Mouse (Mus musculus) adrenal gland, postnatal 25 days (tissue): Measurements from ENCODE around the gene Gm40193. TPM values are rescaled to one million over a fixed set of nuclear protein-coding genes. Genes with fewer than 3 reads are reported as not detected.

ENCODE experiments used
- DNase-seq: peaks from one replicate; pipeline ENCODE4 v3.0.0; 2021; ENCODE audit warnings: mixed read lengths
- total RNA-seq: library from RNA; stranded (reverse); gene quantifications from 2 replicates; pipeline ENCODE4 v1.2.3, GENCODE M21; 2021

The Gm40193 gene
- total RNA-seq, 1 experiment from 2014 or later, result not detected

DNA sequence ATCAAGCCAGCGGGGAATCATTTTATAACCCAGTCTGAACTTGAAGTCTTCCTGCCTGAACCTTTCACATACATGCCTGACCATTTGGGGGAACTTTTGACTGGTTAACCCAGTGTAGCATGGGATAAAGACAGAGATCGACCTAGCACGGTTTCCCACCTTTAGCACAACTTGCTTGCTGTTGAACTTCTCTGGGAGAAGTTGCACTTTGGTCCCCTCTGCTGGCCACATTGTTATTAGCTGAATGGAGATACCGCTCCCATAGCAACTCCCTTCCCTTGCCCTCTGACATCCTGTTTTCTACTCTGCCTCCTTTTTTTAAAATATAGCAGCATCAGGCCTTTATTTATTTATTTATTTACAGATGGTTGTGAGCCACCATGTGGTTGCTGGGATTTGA is 26.4 kb downstream of the Gm40193 start:
- peak; percentile 67 for DNase-seq

GRCm38 (mm10) chr11:70504970-70505369 is 27.8 kb downstream of the Gm40193 start, which contains the start of gene Tm4sf5:
TSS of gene Tm4sf5 (plus strand) at chr11:70505244.
- DNase-seq, result no peak

GRCm38 (mm10) chr11:70502018-70502417 is 30.7 kb downstream of the Gm40193 start:
- no peak for DNase-seq

- DNase-seq, result no peak
Measured at GRCm38 (mm10) chr11:70500476-70500812, 32.3 kb downstream of the Gm40193 start.

DNA sequence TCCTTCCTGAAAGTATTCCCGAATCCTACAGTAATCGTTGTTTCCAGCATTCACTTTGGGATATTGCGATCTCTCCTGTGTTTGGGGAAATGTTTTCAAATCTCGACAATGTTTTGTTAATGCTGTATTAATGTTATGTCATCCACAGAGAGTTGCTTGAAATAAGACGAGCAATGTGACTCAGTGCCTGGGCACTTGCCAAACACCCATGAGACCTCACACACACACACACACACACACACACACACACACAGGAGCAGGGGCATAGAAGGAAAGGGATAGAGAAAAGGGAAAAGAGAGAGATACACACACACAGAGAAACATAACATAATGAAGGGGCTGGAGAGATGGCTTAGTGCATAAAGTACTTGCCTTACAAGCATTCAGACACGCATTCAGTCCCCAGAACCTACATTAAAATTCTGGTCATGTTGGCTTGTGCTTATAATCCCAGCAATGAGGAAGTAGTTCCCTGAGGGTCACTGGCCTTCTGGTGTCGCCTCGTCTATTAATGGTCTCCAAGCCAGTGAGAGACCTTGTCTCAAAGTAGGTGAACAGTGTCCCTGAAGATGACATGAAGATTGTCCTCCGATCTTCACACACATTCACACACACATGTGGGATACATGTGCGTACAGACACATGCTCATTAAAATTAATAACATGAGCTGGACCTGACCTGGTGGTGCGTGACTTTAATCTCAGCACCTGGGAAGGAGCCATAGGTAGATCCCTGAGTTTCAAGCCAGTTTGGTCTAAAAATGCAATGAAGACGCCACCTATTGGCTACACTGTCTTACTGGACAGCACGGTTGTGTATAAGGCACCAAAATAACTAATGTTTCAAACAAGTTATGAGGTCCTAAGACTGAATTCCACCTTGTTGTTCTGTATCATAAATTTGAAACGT is 32.9 kb downstream of the Gm40193 start:
- peak; percentile 77 for DNase-seq

- no peak for DNase-seq
Measured at GRCm38 (mm10) chr11:70489684-70490083, 43.1 kb downstream of the Gm40193 start.

DNA sequence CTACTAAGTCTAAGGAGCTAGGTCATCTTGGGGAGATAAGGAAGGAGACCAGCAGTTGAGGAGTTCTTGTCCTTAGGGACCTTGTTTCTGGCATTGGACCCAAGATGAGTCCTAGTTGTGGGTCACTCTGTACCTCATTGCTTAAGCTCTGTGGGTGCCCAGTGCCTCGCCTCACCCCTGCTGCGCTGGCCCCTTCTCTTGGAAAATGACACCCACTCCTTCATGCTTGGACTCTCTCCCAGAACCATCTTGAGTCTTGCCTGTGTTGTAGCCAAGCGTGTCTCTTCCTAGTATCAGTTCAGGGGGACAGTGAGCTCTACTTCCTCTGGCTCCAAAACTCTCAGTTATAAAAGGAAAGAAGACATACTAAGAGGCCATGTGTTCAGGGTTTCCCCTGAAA is 43.6 kb downstream of the Gm40193 start:
- no peak for DNase-seq

DNA sequence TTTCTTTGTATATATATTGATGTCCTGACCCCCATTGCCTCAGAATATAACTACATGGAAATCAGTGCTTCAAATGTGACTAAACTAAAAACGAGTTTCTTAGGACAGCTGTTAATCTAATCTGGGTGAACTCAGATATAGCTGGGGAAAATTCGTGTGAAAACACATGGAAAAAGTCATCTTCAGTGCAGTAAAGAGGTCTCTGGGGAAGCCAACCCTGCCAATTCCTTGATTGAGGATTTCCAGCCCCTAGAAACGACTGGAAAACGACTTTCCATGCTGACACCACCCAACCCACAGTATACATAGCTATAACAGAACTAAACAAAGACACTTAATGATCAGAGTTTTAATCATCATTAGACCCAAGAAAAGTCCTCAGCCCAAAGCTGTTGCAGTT is 44.9 kb downstream of the Gm40193 start:
- no peak for DNase-seq

GRCm38 (mm10) chr11:70485498-70485897 is 47.2 kb downstream of the Gm40193 start:
- DNase-seq, result no peak

Other genes starting within 250 kb of the Gm40193 start
- gene Alox12e, start 210.3 kb downstream of the Gm40193 start, total RNA-seq, result not detected in 2 replicates
- gene Alox15, start 180.9 kb downstream of the Gm40193 start, total RNA-seq, result 2.1 and 2.7 TPM in 2 replicates
- 23.3 and 26.7 TPM in 2 replicates for gene Pelp1, start 122.9 kb downstream of the Gm40193 start, total RNA-seq
- gene Arrb2, start 100.3 kb downstream of the Gm40193 start, total RNA-seq, result 17.1 and 29.9 TPM in 2 replicates
- gene Med11, start 81.0 kb downstream of the Gm40193 start, total RNA-seq, result 23.0 and 25.4 TPM in 2 replicates
- gene Zmynd15, start 73.5 kb downstream of the Gm40193 start, total RNA-seq, result 1.5 and 1.8 TPM in 2 replicates
- gene Cxcl16, start 73.0 kb downstream of the Gm40193 start, total RNA-seq, result 5.5 and 7.1 TPM in 2 replicates
- not detected in 2 replicates for gene Tm4sf5, start 27.7 kb downstream of the Gm40193 start, total RNA-seq
- gene Vmo1, start 18.3 kb downstream of the Gm40193 start, total RNA-seq, result not detected in 2 replicates
- 1.2 TPM in 1 of 2 replicates, not detected in the other for gene Gltpd2, start 13.7 kb downstream of the Gm40193 start, total RNA-seq
- 254 and 270 TPM in 2 replicates for gene Psmb6, start 7.6 kb downstream of the Gm40193 start, total RNA-seq
- gene Pld2, start 7.1 kb upstream of the Gm40193 start, total RNA-seq, result 8.7 and 14.5 TPM in 2 replicates
- 45.7 and 58.9 TPM in 2 replicates for gene Mink1, start 29.9 kb upstream of the Gm40193 start, total RNA-seq
- gene 4930544D05Rik, start 82.9 kb upstream of the Gm40193 start, total RNA-seq, result not detected in 2 replicates
- gene Chrne, start 86.3 kb upstream of the Gm40193 start, total RNA-seq, result not detected in 2 replicates
- gene Gp1ba, start 106.2 kb upstream of the Gm40193 start, total RNA-seq, result not detected in 2 replicates
- gene Rnf167, start 114.3 kb upstream of the Gm40193 start, total RNA-seq, result 92.7 and 106 TPM in 2 replicates
- gene Slc25a11, start 114.5 kb upstream of the Gm40193 start, total RNA-seq, result 122 and 146 TPM in 2 replicates
- 922 and 959 TPM in 2 replicates for gene Pfn1, start 121.7 kb upstream of the Gm40193 start, total RNA-seq
- gene Eno3, start 124.3 kb upstream of the Gm40193 start, total RNA-seq, result 17.9 and 28.3 TPM in 2 replicates
- gene Spag7, start 136.5 kb upstream of the Gm40193 start, total RNA-seq, result 88.3 and 97.4 TPM in 2 replicates
- 50.2 and 51.3 TPM in 2 replicates for gene Camta2, start 155.2 kb upstream of the Gm40193 start, total RNA-seq
- 9.1 and 12.2 TPM in 2 replicates for gene Inca1, start 167.2 kb upstream of the Gm40193 start, total RNA-seq
- 173 and 182 TPM in 2 replicates for gene Kif1c, start 167.6 kb upstream of the Gm40193 start, total RNA-seq
- 10.8 and 13.4 TPM in 2 replicates for gene Zfp3, start 231.3 kb upstream of the Gm40193 start, total RNA-seq